Mouse (Mus musculus): Measurements from ENCODE around the gene Ttc38. TPM values are rescaled to one million over a fixed set of nuclear protein-coding genes. Genes with fewer than 3 reads are reported as not detected.
A peak's percentile ranks its signal among the peaks of the same experiment; 100 is the strongest.

Gene Ttc38
- polyA plus RNA-seq, 1 experiment from 2014 or later = 5.3 TPM

DNA sequence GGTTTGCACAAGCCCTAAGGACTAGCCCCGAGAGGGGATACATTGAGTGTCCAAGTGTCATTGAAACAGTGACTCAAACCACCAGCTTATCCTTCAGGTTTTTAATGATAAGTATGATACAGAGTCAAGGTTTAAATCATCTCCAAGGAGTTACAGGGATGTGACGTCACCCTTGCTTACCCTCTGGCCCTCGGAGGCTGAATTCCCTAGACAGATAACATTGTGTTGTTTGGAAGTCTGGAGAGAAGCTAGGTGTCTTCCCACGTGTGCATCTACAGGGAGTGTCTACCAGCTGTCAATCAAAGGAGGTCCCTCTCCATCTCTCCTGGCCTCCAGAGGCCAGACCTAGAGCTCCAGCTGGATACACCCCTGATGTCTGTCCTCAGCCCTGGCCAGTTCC lies 25.2 kb upstream of the Ttc38 start:
- Histone ChIP-seq H3K9me3 (no peaks in the 10 kb centered on the region), H3K4me2 (no peak overlapping the region), H3K27ac (no peak overlapping the region), H3K4me3 (replicated peaks) (no peak overlapping the region), H3K27me3 (no peaks in the 10 kb centered on the region), H3K4me1 (replicated peaks) (peaks cover 6% of the 10 kb centered on the region), H3K9ac (replicated peaks) (no peak overlapping the region), H3K36me3 (no peaks in the 10 kb centered on the region; the same call in 1 of the 2 replicates)
- WGBS = 88% methylated on average over 4 of the region's 4 CpGs
- no peak for ATAC-seq (ENCODE audit: insufficient number of reproducible peaks, insufficient read depth, low FRiP score, low TSS enrichment, low read depth)

DNA sequence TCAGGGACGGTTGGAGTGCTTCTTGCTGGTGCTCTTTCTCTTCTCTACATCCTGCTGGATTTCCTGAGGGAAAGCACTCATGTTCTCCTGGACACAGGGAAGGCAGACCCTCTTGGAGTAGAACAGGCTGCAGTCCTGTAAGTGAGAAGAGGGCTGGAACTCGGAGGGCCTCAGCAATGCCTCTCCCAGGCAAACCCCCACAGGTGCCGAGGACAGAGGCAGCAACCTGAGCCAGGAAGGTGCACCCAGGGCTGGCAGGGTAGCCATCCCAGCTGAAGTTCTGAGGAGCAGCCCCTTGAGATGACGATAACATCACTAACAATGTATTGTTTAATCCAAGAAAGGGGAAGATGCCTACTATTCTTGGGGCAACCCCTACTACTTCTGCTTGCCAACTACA lies 24.7 kb upstream of the Ttc38 start:
- 84% methylated on average over 4 of the region's 4 CpGs for WGBS
- H3K27me3 ChIP-seq = no peaks in the 10 kb centered on the region
- no peaks in the 10 kb centered on the region for H3K9me3 ChIP-seq
- H3K4me2 ChIP-seq = no peak overlapping the region
- ATAC-seq (ENCODE audit: insufficient number of reproducible peaks, insufficient read depth, low FRiP score, low TSS enrichment, low read depth) = no peak
- H3K4me3 ChIP-seq (replicated peaks) = no peak overlapping the region
- no peak overlapping the region for H3K9ac ChIP-seq (replicated peaks)
- H3K27ac ChIP-seq = no peak overlapping the region
- peaks cover 6% of the 10 kb centered on the region for H3K4me1 ChIP-seq (replicated peaks)
- no peaks in the 10 kb centered on the region; the same call in 1 of the 2 replicates for H3K36me3 ChIP-seq

GRCm38 (mm10) chr15:85808031-85808430 lies 24.1 kb upstream of the Ttc38 start:
- ATAC-seq (ENCODE audit: insufficient number of reproducible peaks, insufficient read depth, low FRiP score, low TSS enrichment, low read depth) = no peak
- H3K27me3 ChIP-seq = no peaks in the 10 kb centered on the region

DNA sequence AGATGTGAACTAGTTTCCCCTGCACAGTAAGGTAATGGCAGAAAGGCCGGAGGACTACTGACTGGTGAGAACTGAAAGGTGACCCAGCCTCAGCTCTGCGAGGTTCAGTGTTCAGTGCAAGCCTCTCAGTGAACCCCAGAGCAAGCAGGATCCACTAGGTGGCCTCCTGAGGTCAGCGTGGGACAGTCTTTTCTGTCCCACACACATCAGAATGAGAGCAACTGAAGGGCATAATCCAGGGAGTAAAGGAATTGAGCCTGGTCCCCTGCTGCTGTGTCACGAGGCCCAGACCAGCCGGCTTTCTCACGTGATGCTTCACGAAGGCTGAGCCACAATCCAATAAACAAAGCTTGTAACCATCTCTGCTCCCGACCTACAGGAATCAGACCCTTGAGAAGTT lies 23.7 kb upstream of the Ttc38 start:
- H3K36me3 ChIP-seq = no peaks in the 10 kb centered on the region; the same call in 1 of the 2 replicates
- no peaks in the 10 kb centered on the region for H3K27me3 ChIP-seq
- no peak overlapping the region for H3K4me3 ChIP-seq (replicated peaks)
- H3K4me1 ChIP-seq (replicated peaks) = peaks cover 6% of the 10 kb centered on the region
- no peak overlapping the region for H3K27ac ChIP-seq
- H3K4me2 ChIP-seq = no peak overlapping the region
- no peak for ATAC-seq (ENCODE audit: insufficient number of reproducible peaks, insufficient read depth, low FRiP score, low TSS enrichment, low read depth)
- no peak overlapping the region for H3K9ac ChIP-seq (replicated peaks)
- no peaks in the 10 kb centered on the region for H3K9me3 ChIP-seq
- WGBS = 55% methylated on average over 8 of the region's 8 CpGs

More at GRCm38 (mm10) chr15:85808031-85808430, 24.1 kb upstream of the Ttc38 start:
- H3K9me3 ChIP-seq = no peaks in the 10 kb centered on the region
- no peak overlapping the region for H3K4me3 ChIP-seq (replicated peaks)
- peaks cover 6% of the 10 kb centered on the region for H3K4me1 ChIP-seq (replicated peaks)
- H3K27ac ChIP-seq = no peak overlapping the region
- H3K4me2 ChIP-seq = no peak overlapping the region
- no peak overlapping the region for H3K9ac ChIP-seq (replicated peaks)
- WGBS = 80% methylated on average over 6 of the region's 6 CpGs
- H3K36me3 ChIP-seq = no peaks in the 10 kb centered on the region; the same call in 1 of the 2 replicates

DNA sequence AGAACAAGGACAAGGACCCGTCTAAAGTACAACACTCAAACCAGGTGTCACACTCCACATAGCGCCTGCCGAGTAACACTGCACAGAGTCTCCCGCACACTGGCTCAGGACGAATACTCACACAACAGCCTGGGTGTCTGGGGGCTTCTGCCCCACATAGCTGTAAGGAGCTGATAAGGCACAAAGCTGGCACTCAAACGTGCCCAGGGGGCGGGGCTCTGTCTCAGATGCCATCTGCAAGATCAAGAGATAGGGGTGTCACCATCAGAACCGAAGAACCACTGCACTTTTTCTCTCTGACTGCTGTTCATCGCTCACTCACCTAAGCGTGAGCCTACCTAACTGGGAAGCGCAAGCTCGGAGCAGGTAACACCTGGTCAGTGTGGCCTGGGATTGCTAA lies 23.0 kb upstream of the Ttc38 start:
- H3K4me2 ChIP-seq = no peak overlapping the region
- 87% methylated on average over 12 of the region's 12 CpGs for WGBS
- no peak overlapping the region for H3K27ac ChIP-seq
- H3K27me3 ChIP-seq = no peaks in the 10 kb centered on the region
- H3K9ac ChIP-seq (replicated peaks) = no peak overlapping the region
- no peaks in the 10 kb centered on the region; the same call in 1 of the 2 replicates for H3K36me3 ChIP-seq
- ATAC-seq (ENCODE audit: insufficient number of reproducible peaks, insufficient read depth, low FRiP score, low TSS enrichment, low read depth) = no peak
- H3K4me3 ChIP-seq (replicated peaks) = no peak overlapping the region
- H3K4me1 ChIP-seq (replicated peaks) = peaks cover 6% of the 10 kb centered on the region
- no peaks in the 10 kb centered on the region for H3K9me3 ChIP-seq

DNA sequence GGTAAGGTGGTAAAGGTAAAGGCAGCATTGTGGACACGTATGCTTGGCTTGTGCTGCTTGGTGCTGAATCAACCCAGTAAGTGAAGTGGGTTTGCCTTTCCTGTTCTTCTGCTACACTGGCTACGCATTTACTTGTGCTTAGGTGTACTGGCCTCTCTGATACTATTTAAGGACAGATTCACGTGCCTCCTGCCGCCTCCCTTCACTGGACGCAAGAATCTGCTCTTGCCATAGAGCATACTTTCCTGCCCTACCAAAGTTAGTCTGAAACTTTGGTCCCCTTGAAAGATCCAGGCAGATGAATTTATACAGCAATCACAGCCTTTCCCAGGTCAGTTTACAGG lies 21.7 kb upstream of the Ttc38 start:
- H3K9me3 ChIP-seq = 0 out of 2 replicates have a peak, but pooled peaks cover 2% of the 10 kb centered on the region
- no peak for ATAC-seq (ENCODE audit: insufficient number of reproducible peaks, insufficient read depth, low FRiP score, low TSS enrichment, low read depth)
- H3K27me3 ChIP-seq = no peaks in the 10 kb centered on the region; the same call in 1 of the 2 replicates
- peaks cover 6% of the 10 kb centered on the region for H3K4me1 ChIP-seq (replicated peaks)
- 86% methylated on average over 5 of the region's 5 CpGs for WGBS
- H3K36me3 ChIP-seq = no peaks in the 10 kb centered on the region; the same call in 1 of the 2 replicates
- H3K4me3 ChIP-seq (replicated peaks) = peak overlapping the region; percentile 77
- peak overlapping the region; percentile 93 for H3K4me2 ChIP-seq
- H3K27ac ChIP-seq = no peak overlapping the region
- 0 out of 2 replicates have a peak overlapping the region, but pooled peaks have one; percentile 80 for H3K9ac ChIP-seq (replicated peaks)

- Histone ChIP-seq H3K36me3 (no peaks in the 10 kb centered on the region; the same call in 1 of the 2 replicates), H3K4me2 (peak overlapping the region; percentile 93), H3K4me1 (replicated peaks) (peaks cover 6% of the 10 kb centered on the region), H3K27me3 (no peaks in the 10 kb centered on the region; the same call in 1 of the 2 replicates), H3K9ac (replicated peaks) (peak overlapping the region; percentile 80), H3K27ac (peak overlapping the region; percentile 88), H3K4me3 (replicated peaks) (peak overlapping the region; percentile 77), H3K9me3 (peaks cover 7% of the 10 kb centered on the region; the same call in 1 of the 2 replicates)
- 7% methylated on average over 36 of the region's 36 CpGs for WGBS
- ATAC-seq (ENCODE audit: insufficient number of reproducible peaks, insufficient read depth, low FRiP score, low TSS enrichment, low read depth) = peak; percentile 83
Measured at GRCm38 (mm10) chr15:85810806-85811521, 21.1 kb upstream of the Ttc38 start.

GRCm38 (mm10) chr15:85811535-85812277 lies 20.4 kb upstream of the Ttc38 start, which contains the start of gene Cdpf1:
Gene Cdpf1, minus strand, starts transcription at chr15:85811697.
- WGBS = 3% methylated on average over 36 of the region's 36 CpGs

GRCm38 (mm10) chr15:85813428-85813827 lies 18.7 kb upstream of the Ttc38 start:
- Histone ChIP-seq H3K4me1 (replicated peaks) (peaks cover 6% of the 10 kb centered on the region), H3K4me3 (replicated peaks) (no peak overlapping the region), H3K4me2 (no peak overlapping the region), H3K27me3 (no peaks in the 10 kb centered on the region; the same call in 1 of the 2 replicates), H3K36me3 (no peaks in the 10 kb centered on the region), H3K27ac (no peak overlapping the region), H3K9me3 (peaks cover 9% of the 10 kb centered on the region; the same call in 1 of the 2 replicates), H3K9ac (replicated peaks) (no peak overlapping the region)
- 66% methylated on average over 10 of the region's 10 CpGs for WGBS
- ATAC-seq (ENCODE audit: insufficient number of reproducible peaks, insufficient read depth, low FRiP score, low TSS enrichment, low read depth) = no peak

More at GRCm38 (mm10) chr15:85811535-85812277, 20.4 kb upstream of the Ttc38 start, which contains the start of gene Cdpf1:
- peaks cover 9% of the 10 kb centered on the region; the same call in 1 of the 2 replicates for H3K9me3 ChIP-seq
- peak within 1 kb of the TSS; percentile 93 for H3K4me2 ChIP-seq
- peak within 1 kb of the TSS; percentile 77 for H3K4me3 ChIP-seq (replicated peaks)
- peak within 1 kb of the TSS; percentile 88 for H3K27ac ChIP-seq
- H3K9ac ChIP-seq (replicated peaks) = peak within 1 kb of the TSS; percentile 80
- H3K36me3 ChIP-seq = no peaks in the 10 kb centered on the region; the same call in 1 of the 2 replicates
- no peaks in the 10 kb centered on the region; the same call in 1 of the 2 replicates for H3K27me3 ChIP-seq
- ATAC-seq (ENCODE audit: insufficient number of reproducible peaks, insufficient read depth, low FRiP score, low TSS enrichment, low read depth) = peak; percentile 88
- H3K4me1 ChIP-seq (replicated peaks) = peaks cover 6% of the 10 kb centered on the region

- H3K27me3 ChIP-seq = peaks cover 25% of the 10 kb centered on the region
- H3K36me3 ChIP-seq = no peaks in the 10 kb centered on the region
- H3K9me3 ChIP-seq = no peaks in the 10 kb centered on the region
- ATAC-seq (ENCODE audit: insufficient number of reproducible peaks, insufficient read depth, low FRiP score, low TSS enrichment, low read depth) = peak; percentile 71
- H3K4me1 ChIP-seq (replicated peaks) = peaks cover 5% of the 10 kb centered on the region; the same call in 1 of the 2 replicates
- 2% methylated on average over 65 of the region's 65 CpGs for WGBS
- peak within 1 kb of the TSS; percentile 57 for H3K4me3 ChIP-seq (replicated peaks)
- peak within 1 kb of the TSS; percentile 98 for H3K4me2 ChIP-seq
- no peak within 1 kb of the TSS for H3K27ac ChIP-seq
- H3K9ac ChIP-seq (replicated peaks) = peak within 1 kb of the TSS; percentile 79
Measured at GRCm38 (mm10) chr15:85821203-85822010, 10.7 kb upstream of the Ttc38 start, which contains the start of gene Pkdrej. Gene Pkdrej, minus strand, starts transcription at chr15:85821734.

Measured in limb, embryonic 12.5 days (tissue).